Mouse (Mus musculus) stomach, embryonic 15.5 days (tissue): Measurements from ENCODE around the gene Ube3b. TPM values are rescaled to one million over a fixed set of nuclear protein-coding genes. Genes with fewer than 3 reads are reported as not detected.

Experiments
- ATAC-seq: fragments of 200-750 bp; cut with Nextera tagmentation; 2 replicates; pipeline ENCODE4 v1.8.0; 2017; ENCODE audit warnings: low read depth, moderate number of reproducible peaks, moderate TSS enrichment; ENCODE audit not compliant: insufficient read depth, low FRiP score
- H3K27ac ChIP-seq: fragments of 300-500 bp; sonication (generic); 2 replicates; pipeline ENCODE4 v1.5.1; 2015; ENCODE audit warnings: mild to moderate bottlenecking, inconsistent platforms
- H3K27me3 ChIP-seq: fragments of 300-500 bp; sonication (generic); replicated peaks from 2 replicates; pipeline ENCODE4 v1.6.1; 2015; ENCODE audit warnings: inconsistent platforms
- H3K36me3 ChIP-seq: fragments of 300-500 bp; sonication (generic); 2 replicates; pipeline ENCODE4 v1.6.1; 2015; ENCODE audit warnings: inconsistent platforms
- H3K4me1 ChIP-seq: fragments of 300-500 bp; sonication (generic); 2 replicates; pipeline ENCODE4 v1.6.1; 2015; ENCODE audit warnings: inconsistent platforms
- H3K4me2 ChIP-seq: fragments of 300-500 bp; sonication (generic); 2 replicates; pipeline ENCODE4 v1.6.1; 2015; ENCODE audit warnings: mild to moderate bottlenecking, inconsistent platforms
- H3K4me3 ChIP-seq: fragments of 300-500 bp; sonication (generic); replicated peaks from 2 replicates; pipeline ENCODE4 v1.5.1; 2015; ENCODE audit warnings: inconsistent platforms
- H3K9ac ChIP-seq: fragments of 300-500 bp; sonication (generic); 2 replicates; pipeline ENCODE4 v1.6.1; 2015; ENCODE audit warnings: inconsistent platforms
- H3K9me3 ChIP-seq: fragments of 300-500 bp; sonication (generic); 2 replicates; pipeline ENCODE4 v1.6.1; 2016; ENCODE audit warnings: inconsistent platforms
- WGBS: fragments of 180-500 bp; shearing (Covaris S2); methylation state at CpG from one replicate; pipeline ENCODE4 v1.1.7; 2015; 5-methylcytosine and 5-hydroxymethylcytosine counted together
- polyA plus RNA-seq: library from polyadenylated mRNA; unstranded; fragments of >200 nt; fragmentation: Nextera tagmentation; extraction: Ambion mirVana; gene quantifications from 2 replicates; pipeline ENCODE4 v1.2.1, GENCODE M21; 2015

The Ube3b gene
- polyA plus RNA-seq, result 36.1 and 37.9 TPM in 2 replicates

GRCm38 (mm10) chr5:114380209-114381012 is at the start of gene Ube3b, which contains the start of gene Kctd10:
Gene Ube3b (plus strand): TSS chr5:114380607.
Gene Kctd10 (minus strand): TSS chr5:114380508.
- H3K36me3 ChIP-seq, result peaks cover 12% of the 10 kb centered on the region
- WGBS, result under 1% methylated on average over 74 of the region's 74 CpGs
- H3K4me2 ChIP-seq, result peak within 1 kb of the TSS; percentile 76
- H3K4me1 ChIP-seq, result peaks cover 44% of the 10 kb centered on the region
- peak within 1 kb of the TSS; percentile 89 for H3K4me3 ChIP-seq
- peak; percentile 93 for ATAC-seq
- H3K27ac ChIP-seq, result peak within 1 kb of the TSS; percentile 91
- H3K9me3 ChIP-seq, result no peaks in the 10 kb centered on the region
- H3K27me3 ChIP-seq, result no peaks in the 10 kb centered on the region
- peak within 1 kb of the TSS; percentile 99 for H3K9ac ChIP-seq

- H3K9ac ChIP-seq, result no peak overlapping the region
- H3K9me3 ChIP-seq, result no peaks in the 10 kb centered on the region
- 64% methylated on average over 5 of the region's 5 CpGs for WGBS
- H3K36me3 ChIP-seq, result no peaks in the 10 kb centered on the region
- H3K4me3 ChIP-seq, result no peak overlapping the region
- H3K4me1 ChIP-seq, result no peaks in the 10 kb centered on the region
- no peak overlapping the region for H3K27ac ChIP-seq
- ATAC-seq, result no peak
- H3K4me2 ChIP-seq, result no peak overlapping the region
- H3K27me3 ChIP-seq, result no peaks in the 10 kb centered on the region
These were observed 37.4 kb upstream of the Ube3b start for GRCm38 (mm10) chr5:114342996-114343395.

GRCm38 (mm10) chr5:114343612-114344011 is 36.8 kb upstream of the Ube3b start:
- H3K4me1 ChIP-seq, result no peaks in the 10 kb centered on the region
- H3K27ac ChIP-seq, result no peak overlapping the region
- no peaks in the 10 kb centered on the region for H3K9me3 ChIP-seq
- no peak overlapping the region for H3K4me2 ChIP-seq
- 81% methylated on average over 7 of the region's 7 CpGs for WGBS
- H3K36me3 ChIP-seq, result no peaks in the 10 kb centered on the region
- H3K9ac ChIP-seq, result no peak overlapping the region
- no peak overlapping the region for H3K4me3 ChIP-seq
- H3K27me3 ChIP-seq, result no peaks in the 10 kb centered on the region
- no peak for ATAC-seq

- Histone ChIP-seq H3K9ac (no peak overlapping the region), H3K4me3 (no peak overlapping the region), H3K4me1 (no peaks in the 10 kb centered on the region), H3K4me2 (no peak overlapping the region), H3K27me3 (no peaks in the 10 kb centered on the region), H3K36me3 (no peaks in the 10 kb centered on the region), H3K9me3 (no peaks in the 10 kb centered on the region), H3K27ac (no peak overlapping the region)
- ATAC-seq, result peak; percentile 67; the same call in 1 of the 2 replicates
- 43% methylated on average over 3 of the region's 3 CpGs for WGBS
These were observed 34.9 kb upstream of the Ube3b start for GRCm38 (mm10) chr5:114345538-114345937.

- no peaks in the 10 kb centered on the region for H3K4me1 ChIP-seq
- no peaks in the 10 kb centered on the region for H3K9me3 ChIP-seq
- H3K4me2 ChIP-seq, result no peak overlapping the region
- 76% methylated on average over 10 of the region's 10 CpGs for WGBS
- H3K36me3 ChIP-seq, result no peaks in the 10 kb centered on the region
- H3K27ac ChIP-seq, result no peak overlapping the region
- no peaks in the 10 kb centered on the region for H3K27me3 ChIP-seq
- H3K4me3 ChIP-seq, result no peak overlapping the region
- H3K9ac ChIP-seq, result no peak overlapping the region
- no peak for ATAC-seq
These were observed 33.4 kb upstream of the Ube3b start for GRCm38 (mm10) chr5:114347005-114347404.

GRCm38 (mm10) chr5:114351490-114351889 is 28.9 kb upstream of the Ube3b start:
- H3K27me3 ChIP-seq, result no peaks in the 10 kb centered on the region
- no peak for ATAC-seq
- no peaks in the 10 kb centered on the region for H3K4me1 ChIP-seq
- H3K9ac ChIP-seq, result no peak overlapping the region
- H3K4me3 ChIP-seq, result no peak overlapping the region
- 62% methylated on average over 10 of the region's 10 CpGs for WGBS
- no peak overlapping the region for H3K27ac ChIP-seq
- H3K9me3 ChIP-seq, result no peaks in the 10 kb centered on the region
- H3K36me3 ChIP-seq, result no peaks in the 10 kb centered on the region
- no peak overlapping the region for H3K4me2 ChIP-seq

GRCm38 (mm10) chr5:114356250-114356935 is 24.0 kb upstream of the Ube3b start:
- no peak overlapping the region; the same call in 1 of the 2 replicates for H3K9ac ChIP-seq
- WGBS, result 13% methylated on average over 7 of the region's 7 CpGs
- peak; percentile 88 for ATAC-seq

GRCm38 (mm10) chr5:114356936-114357751 is 23.3 kb upstream of the Ube3b start:
- Histone ChIP-seq H3K9ac (no peak overlapping the region; the same call in 1 of the 2 replicates), H3K4me2 (peak overlapping the region; percentile 49), H3K9me3 (no peaks in the 10 kb centered on the region), H3K27me3 (no peaks in the 10 kb centered on the region), H3K36me3 (peaks cover 11% of the 10 kb centered on the region), H3K27ac (peak overlapping the region; percentile 97), H3K4me1 (peaks cover 33% of the 10 kb centered on the region), H3K4me3 (peak overlapping the region; percentile 22)
- WGBS, result 27% methylated on average over 23 of the region's 23 CpGs
- ATAC-seq, result peak; percentile 78

More at GRCm38 (mm10) chr5:114356250-114356935, 24.0 kb upstream of the Ube3b start:
- H3K36me3 ChIP-seq, result peaks cover 5% of the 10 kb centered on the region; the same call in 1 of the 2 replicates
- no peaks in the 10 kb centered on the region for H3K9me3 ChIP-seq
- peak overlapping the region; percentile 49 for H3K4me2 ChIP-seq
- peak overlapping the region; percentile 97 for H3K27ac ChIP-seq
- peaks cover 33% of the 10 kb centered on the region for H3K4me1 ChIP-seq
- peak overlapping the region; percentile 22 for H3K4me3 ChIP-seq
- H3K27me3 ChIP-seq, result no peaks in the 10 kb centered on the region

GRCm38 (mm10) chr5:114358833-114359232 is 21.6 kb upstream of the Ube3b start:
- Histone ChIP-seq H3K4me2 (no peak overlapping the region), H3K36me3 (peaks cover 22% of the 10 kb centered on the region), H3K4me3 (no peak overlapping the region), H3K4me1 (peaks cover 33% of the 10 kb centered on the region), H3K27ac (peak overlapping the region; percentile 74; the same call in 1 of the 2 replicates), H3K9ac (no peak overlapping the region), H3K9me3 (no peaks in the 10 kb centered on the region), H3K27me3 (no peaks in the 10 kb centered on the region)
- no peak for ATAC-seq
- WGBS, result 83% methylated on average over 10 of the region's 10 CpGs

GRCm38 (mm10) chr5:114359586-114359985 is 20.8 kb upstream of the Ube3b start:
- Histone ChIP-seq H3K36me3 (peaks cover 22% of the 10 kb centered on the region), H3K4me1 (peaks cover 35% of the 10 kb centered on the region), H3K27ac (peak overlapping the region; percentile 74), H3K27me3 (no peaks in the 10 kb centered on the region), H3K9me3 (no peaks in the 10 kb centered on the region), H3K9ac (no peak overlapping the region), H3K4me2 (no peak overlapping the region), H3K4me3 (no peak overlapping the region)
- no peak for ATAC-seq
- 40% methylated on average over 8 of the region's 8 CpGs for WGBS

GRCm38 (mm10) chr5:114360968-114361367 is 19.4 kb upstream of the Ube3b start:
- WGBS, result 85% methylated on average over 15 of the region's 15 CpGs
- H3K4me2 ChIP-seq, result no peak overlapping the region
- no peak overlapping the region for H3K9ac ChIP-seq
- H3K9me3 ChIP-seq, result no peaks in the 10 kb centered on the region
- no peak overlapping the region for H3K27ac ChIP-seq
- no peaks in the 10 kb centered on the region for H3K27me3 ChIP-seq
- ATAC-seq, result no peak
- H3K4me3 ChIP-seq, result no peak overlapping the region
- peaks cover 48% of the 10 kb centered on the region for H3K4me1 ChIP-seq
- H3K36me3 ChIP-seq, result peaks cover 32% of the 10 kb centered on the region
